Mouse (Mus musculus) myocyte (in vitro differentiated cells): ENCODE results near the gene Urah. TPM values are rescaled to one million over a fixed set of nuclear protein-coding genes. Genes with fewer than 3 reads are reported as not detected.

Experiments used
- H3K27me3 ChIP-seq: one replicate; pipeline ENCODE4 v1.6.1; 2011; ENCODE audit not compliant: control insufficient read depth, insufficient read depth, insufficient read length
- H3K36me3 ChIP-seq: one replicate; pipeline ENCODE4 v1.6.1; 2011; ENCODE audit not compliant: control insufficient read depth, insufficient read depth
- H3K4me2 ChIP-seq: one replicate; pipeline ENCODE4 v1.6.1; 2011; ENCODE audit warnings: low read depth, control low read depth
- H3K4me3 ChIP-seq: one replicate; pipeline ENCODE4 v1.5.1; 2011; ENCODE audit warnings: mild to moderate bottlenecking, control low read depth, moderate library complexity
- H3K79me2 ChIP-seq: one replicate; pipeline ENCODE4 v1.6.1; 2011; ENCODE audit not compliant: control insufficient read depth, insufficient read depth
- H3ac ChIP-seq: one replicate; pipeline ENCODE4 v1.6.1; 2011; ENCODE audit not compliant: control insufficient read depth, insufficient read length
- CEBPB ChIP-seq: IDR thresholded peaks from 2 replicates; pipeline ENCODE4 v1.6.1; 2011; ENCODE audit warnings: mild to moderate bottlenecking, moderate library complexity; ENCODE audit not compliant: poor library complexity, insufficient read depth, severe bottlenecking
- E2F4 ChIP-seq: IDR thresholded peaks from one replicate; pipeline ENCODE4 v1.6.1; 2011; ENCODE audit warnings: mild to moderate bottlenecking, control low read depth, moderate library complexity; ENCODE audit not compliant: insufficient read depth
- MAX ChIP-seq: IDR thresholded peaks from one replicate; pipeline ENCODE4 v1.6.1; 2011; ENCODE audit warnings: low read depth, mild to moderate bottlenecking, control low read depth
- MYOD1 ChIP-seq, 3 experiments: IDR thresholded peaks; one replicate each; pipeline ENCODE4 v1.6.1; 2011; ENCODE audit warnings: control low read depth in 2 of 3, low read depth in 2 of 3, mild to moderate bottlenecking in 2 of 3, moderate library complexity in 1 of 3; ENCODE audit not compliant: insufficient read length in 2 of 3, control insufficient read depth in 1 of 3
- MYOG ChIP-seq, 3 experiments: IDR thresholded peaks; one replicate each; pipeline ENCODE4 v1.6.1; 2011; ENCODE audit warnings: control low read depth in 2 of 3, low read depth in 2 of 3, mild to moderate bottlenecking in 2 of 3; ENCODE audit not compliant: insufficient read length in 2 of 3, control insufficient read depth in 1 of 3, insufficient read depth in 1 of 3
- POLR2A ChIP-seq: IDR thresholded peaks from one replicate; pipeline ENCODE4 v1.6.1; 2011; ENCODE audit warnings: low read depth, mild to moderate bottlenecking, control low read depth, moderate library complexity; ENCODE audit not compliant: insufficient read length
- POLR2AphosphoS2 ChIP-seq: IDR thresholded peaks from one replicate; pipeline ENCODE4 v1.6.1; 2011; ENCODE audit warnings: low read depth, control low read depth; ENCODE audit not compliant: insufficient read length
- REST ChIP-seq: IDR thresholded peaks from one replicate; pipeline ENCODE4 v1.6.1; 2011; ENCODE audit warnings: mild to moderate bottlenecking, control low read depth, moderate library complexity; ENCODE audit not compliant: insufficient read depth, insufficient read length
- SRF ChIP-seq: IDR thresholded peaks from one replicate; pipeline ENCODE4 v1.6.1; 2011; ENCODE audit warnings: low read depth; ENCODE audit not compliant: control insufficient read depth, insufficient read length
- TCF12 ChIP-seq: IDR thresholded peaks from one replicate; pipeline ENCODE4 v1.6.1; 2011; ENCODE audit warnings: mild to moderate bottlenecking, control low read depth; ENCODE audit not compliant: poor library complexity, insufficient read depth, severe bottlenecking
- TCF3 ChIP-seq: IDR thresholded peaks from one replicate; pipeline ENCODE4 v1.6.1; 2011; ENCODE audit warnings: low read depth, control low read depth; ENCODE audit not compliant: insufficient read length
- USF1 ChIP-seq: IDR thresholded peaks from one replicate; pipeline ENCODE4 v1.6.1; 2011; ENCODE audit warnings: low read depth, mild to moderate bottlenecking, control low read depth, moderate library complexity
- polyA plus RNA-seq: library from polyadenylated mRNA; unstranded; fragments of >200 nt; fragmentation: generic; extraction: Trizol; gene quantifications from one replicate; pipeline ENCODE4 v1.2.1, GENCODE M21; 2012; ENCODE audit warnings: missing spikeins

The Urah gene
- polyA plus RNA-seq, 1 experiment = 0.13 TPM

GRCm38 (mm10) chr7:140831447-140831846, 3.4 kb upstream of the Urah start:
- Histone ChIP-seq H3K4me2 (no peak overlapping the region), H3K27me3 (no peaks in the 10 kb centered on the region), H3K4me3 (no peak overlapping the region), H3ac (no peak overlapping the region), H3K79me2 (no peaks in the 10 kb centered on the region), H3K36me3 (no peaks in the 10 kb centered on the region)
- no peak for TF ChIP-seq REST
- no peak for TF ChIP-seq CEBPB

DNA sequence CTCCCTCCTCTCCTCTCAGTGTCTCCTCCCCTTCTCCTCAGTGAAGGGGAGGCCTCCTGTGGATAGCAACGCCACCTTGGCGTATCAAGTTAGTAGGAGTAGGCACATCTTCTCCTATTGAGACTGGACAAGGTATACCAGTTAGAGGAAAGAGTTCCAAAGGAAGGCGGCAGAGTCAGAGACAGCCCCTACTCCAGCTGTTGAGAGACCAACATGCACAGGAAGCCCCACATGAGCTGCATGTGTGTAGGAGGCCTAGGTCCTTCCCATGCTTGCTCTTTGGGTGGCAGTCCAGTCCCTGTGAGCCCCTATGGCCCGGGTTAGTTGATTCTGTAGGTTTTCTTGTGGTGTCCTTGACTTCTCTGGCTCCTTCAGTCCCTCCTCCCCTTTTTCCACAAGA, 1.5 kb upstream of the Urah start:
- H3K79me2 ChIP-seq = no peaks in the 10 kb centered on the region
- no peak overlapping the region for H3K4me2 ChIP-seq
- no peak overlapping the region for H3K4me3 ChIP-seq
- H3ac ChIP-seq = no peak overlapping the region
- no peaks in the 10 kb centered on the region for H3K27me3 ChIP-seq
- no peak for TF ChIP-seq TCF12
- TF ChIP-seq MAX = no peak
- no peak for TF ChIP-seq MYOD1 (IDR thresholded peaks at IDR 0.05; ENCODE audit: control insufficient read depth in 1 of 3, insufficient read length in 2 of 3, low read depth in 2 of 3)
- TF ChIP-seq POLR2A = no peak
- no peak for TF ChIP-seq CEBPB
- no peak for TF ChIP-seq E2F4
- TF ChIP-seq REST = no peak
- no peak for TF ChIP-seq SRF
- no peak for TF ChIP-seq TCF3
- H3K36me3 ChIP-seq = no peaks in the 10 kb centered on the region

- H3K36me3 ChIP-seq = no peaks in the 10 kb centered on the region
- H3K27me3 ChIP-seq = no peaks in the 10 kb centered on the region
These were observed 905 bp downstream of the Urah start for GRCm38 (mm10) chr7:140835758-140836087.

DNA sequence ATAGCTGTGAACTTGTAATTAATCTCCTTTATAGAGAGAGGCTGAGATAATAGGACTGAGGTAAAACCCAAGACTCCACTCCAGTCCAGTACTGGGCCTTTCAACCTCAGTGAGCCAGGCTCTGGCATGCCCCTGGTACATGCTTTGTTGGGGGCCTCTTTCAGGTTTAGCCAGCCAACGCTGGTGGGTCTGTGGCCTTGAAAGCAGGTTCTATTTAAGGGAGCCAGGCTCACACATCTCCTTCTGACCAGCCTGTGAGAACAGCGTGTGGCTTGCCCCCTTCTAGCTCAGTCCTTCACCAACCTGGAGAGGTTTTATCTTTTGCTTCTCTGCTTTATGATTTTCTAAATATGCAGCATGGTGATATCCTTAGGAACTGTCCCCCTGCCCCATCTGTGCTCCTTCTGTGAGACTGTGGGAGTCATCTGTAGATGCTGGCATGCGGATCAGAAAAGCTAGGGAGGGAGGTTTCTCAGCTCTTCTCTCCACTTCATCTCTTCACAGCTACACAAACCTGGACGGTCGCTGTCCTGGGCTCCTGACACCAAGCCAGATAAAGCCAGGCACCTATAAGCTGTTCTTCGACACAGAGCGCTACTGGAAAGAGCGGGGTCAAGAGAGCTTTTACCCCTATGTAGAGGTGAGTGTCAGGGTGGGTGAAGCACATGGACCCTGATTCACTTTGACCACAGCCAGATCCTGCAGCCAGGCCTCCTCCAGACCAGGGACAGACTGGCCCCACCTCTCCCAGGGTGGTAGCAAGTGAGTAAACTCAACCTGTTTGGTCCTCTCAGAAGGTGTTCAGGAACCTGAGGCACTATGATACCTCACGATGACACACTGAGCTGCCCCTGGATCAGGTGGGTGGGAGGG, 1.7 kb downstream of the Urah start:
- Histone ChIP-seq H3K4me3 (no peak overlapping the region), H3K79me2 (no peaks in the 10 kb centered on the region), H3K4me2 (no peak overlapping the region), H3ac (no peak overlapping the region), H3K36me3 (no peaks in the 10 kb centered on the region), H3K27me3 (no peaks in the 10 kb centered on the region)
- no peak for TF ChIP-seq SRF
- TF ChIP-seq CEBPB = no peak
- no peak for TF ChIP-seq POLR2A
- TF ChIP-seq USF1 = no peak
- no peak for TF ChIP-seq E2F4
- TF ChIP-seq MYOD1 (IDR thresholded peaks at IDR 0.05; ENCODE audit: control insufficient read depth in 1 of 3, insufficient read length in 2 of 3, low read depth in 2 of 3) = no peak
- no peak for TF ChIP-seq TCF12
- TF ChIP-seq TCF3 = no peak
- TF ChIP-seq MYOG (IDR thresholded peaks at IDR 0.05; ENCODE audit: control insufficient read depth in 1 of 3, insufficient read depth in 1 of 3, insufficient read length in 2 of 3, low read depth in 2 of 3) = no peak
- TF ChIP-seq MAX = no peak
- no peak for TF ChIP-seq REST
- TF ChIP-seq POLR2AphosphoS2 = no peak

More at GRCm38 (mm10) chr7:140835758-140836087, 905 bp downstream of the Urah start:
- no peak overlapping the region for H3ac ChIP-seq
- no peak overlapping the region for H3K4me2 ChIP-seq
- no peak overlapping the region for H3K4me3 ChIP-seq
- H3K79me2 ChIP-seq = no peaks in the 10 kb centered on the region
- no peak for TF ChIP-seq TCF12
- TF ChIP-seq E2F4 = no peak
- no peak for TF ChIP-seq POLR2AphosphoS2
- no peak for TF ChIP-seq SRF
- TF ChIP-seq POLR2A = no peak
- no peak for TF ChIP-seq MYOG (IDR thresholded peaks at IDR 0.05; ENCODE audit: control insufficient read depth in 1 of 3, insufficient read depth in 1 of 3, insufficient read length in 2 of 3, low read depth in 2 of 3)
- TF ChIP-seq TCF3 = no peak
- no peak for TF ChIP-seq USF1
- TF ChIP-seq MYOD1 (IDR thresholded peaks at IDR 0.05; ENCODE audit: control insufficient read depth in 1 of 3, insufficient read length in 2 of 3, low read depth in 2 of 3) = no peak
- TF ChIP-seq REST = no peak
- TF ChIP-seq CEBPB = no peak

DNA sequence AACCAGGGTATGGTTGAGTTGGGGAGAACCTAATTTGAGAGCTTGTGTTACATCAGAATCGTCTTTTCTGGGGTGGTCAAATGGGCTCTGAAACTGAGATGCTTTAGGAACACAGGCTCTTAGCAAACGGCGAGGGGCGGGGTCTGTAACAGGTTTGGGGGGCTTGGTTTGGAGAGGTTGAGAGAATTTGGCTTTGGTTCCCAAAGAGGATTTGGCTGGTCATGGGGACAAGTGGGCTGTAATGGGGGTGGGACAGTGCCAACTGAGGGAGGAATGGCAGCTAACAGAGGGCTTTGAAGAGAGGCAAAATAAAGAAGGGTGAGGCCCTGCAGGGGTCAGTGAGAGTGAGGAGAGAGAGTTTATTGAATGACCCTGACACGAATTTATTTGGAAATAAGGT, 4.7 kb downstream of the Urah start:
- H3K79me2 ChIP-seq = no peaks in the 10 kb centered on the region
- no peak for TF ChIP-seq E2F4
- no peak for TF ChIP-seq CEBPB
- no peak for TF ChIP-seq SRF
- TF ChIP-seq MYOD1 (IDR thresholded peaks at IDR 0.05; ENCODE audit: control insufficient read depth in 1 of 3, insufficient read length in 2 of 3, low read depth in 2 of 3) = no peak
- TF ChIP-seq POLR2AphosphoS2 = no peak
- TF ChIP-seq USF1 = no peak
- no peak for TF ChIP-seq POLR2A
- TF ChIP-seq MYOG (IDR thresholded peaks at IDR 0.05; ENCODE audit: control insufficient read depth in 1 of 3, insufficient read depth in 1 of 3, insufficient read length in 2 of 3, low read depth in 2 of 3) = no peak
- no peak for TF ChIP-seq REST
- no peak for TF ChIP-seq TCF3
- no peak for TF ChIP-seq MAX
- TF ChIP-seq TCF12 = no peak
- no peak overlapping the region for H3K4me2 ChIP-seq
- H3K4me3 ChIP-seq = no peak overlapping the region
- H3K27me3 ChIP-seq = peaks cover 6% of the 10 kb centered on the region
- H3K36me3 ChIP-seq = no peaks in the 10 kb centered on the region
- H3ac ChIP-seq = no peak overlapping the region
